Mouse (Mus musculus) Muller cell, postnatal 12 days (primary cell): ENCODE data around the gene Pibf1.
A peak's percentile ranks its signal among the peaks of the same experiment; 100 is the strongest.

Source experiments
- DNase-seq: peaks from one replicate; pipeline ENCODE4 v3.0.0-alpha.2; 2015; ENCODE audit errors: inconsistent ontology term

Gene Pibf1

DNA sequence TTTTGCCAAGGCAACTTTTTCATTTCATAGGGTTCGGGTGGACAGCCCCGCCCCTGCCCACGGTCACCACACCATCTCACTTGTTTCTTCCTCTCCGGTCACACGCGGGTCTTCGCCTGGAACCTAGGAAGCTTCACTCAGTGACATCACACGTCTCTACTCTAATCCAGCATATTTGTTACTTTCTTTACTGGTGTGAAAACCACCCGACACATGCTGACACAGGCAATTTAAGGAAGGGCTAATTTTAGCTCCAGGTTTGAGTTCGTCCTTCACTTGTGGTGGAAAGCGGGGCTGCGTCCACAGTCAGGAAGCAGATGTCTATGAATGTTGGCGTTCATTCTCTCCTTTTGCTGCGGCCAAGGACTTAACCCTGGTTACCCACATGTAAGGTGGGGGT, 166.6 kb downstream of the Pibf1 start:
- DNase-seq: no peak

DNA sequence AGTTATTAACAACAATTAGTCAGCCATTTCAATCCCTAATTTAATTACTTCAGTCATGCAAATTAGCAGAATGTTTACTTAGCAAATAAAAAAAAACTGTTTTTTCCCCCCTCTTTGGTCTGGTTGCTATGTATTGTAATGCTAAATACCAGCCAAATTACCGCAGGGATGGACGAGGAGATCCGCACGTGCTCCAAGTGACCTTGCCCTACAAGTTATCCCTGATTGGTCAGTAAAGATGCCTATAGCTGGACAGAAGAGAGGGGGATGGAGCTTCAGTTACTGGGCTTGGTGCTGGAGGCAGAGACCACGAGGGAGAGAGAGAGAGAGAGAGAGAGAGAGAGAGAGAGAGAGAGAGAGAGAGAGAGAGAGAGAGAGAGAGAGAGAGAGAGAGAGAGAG, 167.5 kb downstream of the Pibf1 start:
- DNase-seq: no peak

DNA sequence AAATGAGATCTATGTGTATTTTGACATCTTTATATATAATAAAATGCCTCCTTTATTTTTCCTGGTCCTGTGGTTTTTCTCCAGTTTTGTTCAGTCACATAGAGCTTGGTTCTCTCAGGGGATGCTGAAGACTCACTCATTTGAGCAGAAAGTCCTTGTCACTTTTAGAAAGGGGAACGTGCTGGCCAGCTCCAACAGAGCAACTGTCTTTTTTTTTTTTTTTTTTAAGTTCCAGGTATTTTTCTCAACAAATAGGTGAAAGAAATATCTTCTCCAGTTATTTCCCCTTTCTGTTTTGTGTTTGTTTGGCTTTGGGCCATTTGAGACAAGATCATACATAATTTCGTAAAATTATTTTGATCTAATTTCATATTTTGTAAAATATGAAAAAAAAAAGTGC, 174.8 kb downstream of the Pibf1 start:
- DNase-seq: no peak

DNA sequence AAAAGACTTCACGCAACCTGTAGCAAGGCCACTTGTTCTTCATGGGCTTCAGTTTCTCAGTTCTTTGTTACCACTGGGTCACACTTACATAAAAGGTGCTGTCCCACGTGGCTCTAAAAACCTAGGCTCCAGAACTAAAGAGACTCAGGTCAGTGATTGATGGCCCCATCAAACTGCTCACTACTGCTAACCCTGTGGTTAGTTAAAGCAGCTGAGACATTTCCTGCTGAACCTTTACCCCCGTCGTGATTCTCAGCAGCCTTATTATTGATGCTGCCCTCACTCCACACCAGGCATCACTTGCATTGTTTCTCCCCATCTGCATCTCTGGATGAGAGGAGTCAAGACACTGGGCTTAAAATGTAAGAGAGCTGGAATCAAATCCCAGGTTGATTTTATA, 176.6 kb downstream of the Pibf1 start:
- DNase-seq: no peak

DNA sequence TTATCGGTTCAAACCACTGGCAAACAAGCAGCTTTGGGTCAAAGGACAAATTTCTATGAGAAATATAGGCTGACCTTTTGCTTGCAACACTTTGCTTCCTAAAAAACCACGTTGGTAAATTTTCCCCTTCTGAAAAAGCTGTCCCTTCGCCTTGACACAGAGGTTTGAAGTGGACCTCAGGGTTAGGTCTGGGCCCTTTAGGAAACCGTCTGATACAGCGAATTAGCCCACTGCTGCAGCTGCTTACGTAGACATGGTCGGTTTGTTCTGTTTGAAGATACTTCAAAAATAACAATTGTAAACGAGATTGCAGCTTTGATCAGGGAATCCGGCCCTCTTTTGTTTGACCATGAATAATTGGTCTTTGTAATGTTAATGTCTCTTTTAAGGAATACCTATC, 179.1 kb downstream of the Pibf1 start:
- no peak for DNase-seq

DNA sequence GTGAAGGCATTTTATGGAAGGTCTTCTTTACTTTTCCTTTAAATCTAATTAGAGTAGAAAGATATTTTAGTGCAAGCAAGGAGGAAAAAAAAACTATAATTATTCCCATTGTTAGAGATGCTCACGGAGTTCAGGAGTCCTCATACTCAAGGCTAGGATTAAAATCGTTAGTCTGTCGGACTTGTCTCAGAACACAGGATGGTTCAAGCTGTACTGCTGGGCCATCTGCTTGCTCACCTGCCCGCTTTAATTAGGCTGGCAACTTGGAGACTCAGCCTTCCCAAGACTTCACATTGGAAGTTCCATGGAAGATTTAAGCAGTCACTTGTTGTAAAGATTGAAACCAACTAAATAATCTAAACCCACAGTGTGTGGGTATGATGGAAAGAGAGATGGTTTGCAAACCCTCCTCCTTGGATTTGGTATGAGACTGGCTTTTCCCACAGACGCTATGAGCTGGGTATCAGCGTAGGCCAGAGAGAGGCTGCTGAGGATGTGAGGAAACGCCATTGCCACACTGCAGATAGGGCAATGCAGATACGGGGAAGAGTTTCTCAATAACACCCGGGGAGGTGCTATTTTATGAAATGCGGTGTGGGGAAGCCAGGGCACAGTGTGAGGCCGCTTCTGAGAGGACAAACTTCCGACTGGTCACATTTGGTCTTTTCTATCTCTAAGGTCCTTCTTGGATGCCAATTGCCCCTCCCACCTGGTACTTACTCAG, 179.7 kb downstream of the Pibf1 start:
- DNase-seq: no peak

DNA sequence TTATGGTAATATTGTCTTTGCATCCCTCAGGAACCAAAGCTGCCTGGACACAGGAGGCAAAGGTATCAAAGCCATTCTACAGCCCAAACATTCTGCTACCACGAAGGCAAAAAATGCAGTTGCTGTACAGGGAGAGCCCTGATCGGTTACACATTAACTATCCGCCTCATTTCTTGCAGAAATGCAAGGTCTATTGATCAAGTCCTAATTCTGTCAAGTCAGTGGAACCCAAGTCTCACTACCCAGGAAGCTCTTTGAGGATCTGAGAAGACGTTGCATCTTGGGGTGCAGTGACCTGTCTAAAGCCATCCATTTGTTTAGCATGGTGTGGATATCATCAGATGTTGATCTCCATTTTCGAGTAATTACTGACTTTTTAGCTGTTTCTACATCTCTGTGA, 181.2 kb downstream of the Pibf1 start:
- no peak for DNase-seq

DNA sequence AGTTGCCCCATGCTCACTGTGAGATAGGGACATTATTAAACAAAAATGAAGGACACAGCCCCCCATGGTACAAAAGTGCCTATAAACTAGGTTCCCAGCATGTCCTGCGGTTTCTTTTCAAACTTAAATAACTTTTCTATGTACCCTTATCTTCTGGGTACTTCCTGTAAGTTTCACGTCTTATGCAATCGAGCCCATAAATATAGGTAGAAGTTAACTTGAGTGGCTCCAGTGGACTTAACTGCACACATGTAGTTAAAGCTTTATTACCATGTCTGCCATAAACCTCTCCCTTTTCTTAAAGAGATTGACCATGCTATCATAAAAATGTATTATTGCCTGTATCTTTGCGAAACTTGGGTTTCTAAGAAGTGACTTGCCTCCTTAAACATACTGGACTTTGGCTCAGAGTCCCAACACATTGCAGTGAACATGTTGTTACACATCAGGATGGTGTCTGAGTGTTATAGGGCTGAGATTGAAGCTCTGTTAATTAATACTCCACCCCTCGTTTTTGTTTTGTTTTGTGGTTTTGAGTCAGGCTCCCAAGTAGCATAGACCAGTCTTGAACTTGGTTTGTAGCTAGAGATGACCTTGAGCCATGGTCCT, 181.7 kb downstream of the Pibf1 start:
- DNase-seq: no peak

DNA sequence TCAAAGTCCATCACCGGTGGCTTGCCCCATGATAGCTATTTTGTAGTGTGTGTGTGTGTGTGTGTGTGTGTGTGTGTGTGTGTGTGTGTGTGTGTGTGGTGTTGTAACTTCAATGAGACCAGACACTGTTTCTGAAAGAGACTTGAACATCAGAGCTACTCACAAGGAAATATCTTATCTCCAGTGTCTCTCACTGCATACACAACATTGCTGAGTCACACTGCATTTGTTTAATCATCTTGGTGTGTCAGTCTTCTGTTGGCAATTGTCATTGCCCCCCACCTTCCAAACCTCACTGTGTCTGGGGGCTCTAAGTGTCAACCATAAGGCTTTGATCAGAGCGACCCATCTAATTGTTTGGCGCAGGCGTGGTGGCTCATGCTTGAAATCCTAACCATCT, 186.3 kb downstream of the Pibf1 start:
- DNase-seq: no peak

DNA sequence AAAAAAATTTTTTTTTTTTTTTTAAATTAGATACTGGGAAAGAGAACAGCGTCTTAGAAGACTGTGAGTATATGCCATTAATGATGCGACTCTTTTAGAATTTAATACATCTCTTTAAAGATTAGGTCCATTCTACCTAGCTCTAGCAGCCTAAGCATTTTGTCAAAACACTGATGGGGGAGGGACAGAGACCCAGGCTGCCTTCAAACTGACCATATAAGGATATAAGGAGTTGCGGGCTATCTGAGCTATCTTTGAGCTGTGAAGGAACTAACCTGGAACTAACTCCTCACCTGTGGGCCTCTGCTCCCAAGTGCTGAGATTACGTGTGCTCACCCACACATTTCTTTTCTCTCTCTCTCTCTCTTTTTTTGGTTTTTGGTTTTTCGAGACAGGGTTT, 193.0 kb downstream of the Pibf1 start:
- DNase-seq: no peak

DNA sequence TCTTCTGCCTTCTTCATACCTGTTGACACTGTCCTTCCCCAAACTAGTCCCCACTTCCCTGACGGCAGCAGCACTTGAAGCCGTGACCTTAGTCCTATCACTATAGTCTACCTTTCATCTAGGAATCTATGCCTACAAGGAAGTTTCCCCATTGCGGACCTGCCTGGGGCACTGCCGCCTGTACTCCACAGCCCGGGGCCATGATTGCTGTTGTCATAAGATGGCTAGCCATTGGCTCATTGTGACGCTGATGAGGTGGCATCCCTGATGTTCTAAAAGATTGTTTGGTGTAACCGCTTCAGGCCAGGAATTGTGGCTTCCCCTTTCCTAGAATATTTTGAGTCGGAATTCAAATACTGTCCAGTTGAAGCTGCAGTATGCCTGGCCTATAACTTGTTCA, 195.2 kb downstream of the Pibf1 start:
- no peak for DNase-seq

DNA sequence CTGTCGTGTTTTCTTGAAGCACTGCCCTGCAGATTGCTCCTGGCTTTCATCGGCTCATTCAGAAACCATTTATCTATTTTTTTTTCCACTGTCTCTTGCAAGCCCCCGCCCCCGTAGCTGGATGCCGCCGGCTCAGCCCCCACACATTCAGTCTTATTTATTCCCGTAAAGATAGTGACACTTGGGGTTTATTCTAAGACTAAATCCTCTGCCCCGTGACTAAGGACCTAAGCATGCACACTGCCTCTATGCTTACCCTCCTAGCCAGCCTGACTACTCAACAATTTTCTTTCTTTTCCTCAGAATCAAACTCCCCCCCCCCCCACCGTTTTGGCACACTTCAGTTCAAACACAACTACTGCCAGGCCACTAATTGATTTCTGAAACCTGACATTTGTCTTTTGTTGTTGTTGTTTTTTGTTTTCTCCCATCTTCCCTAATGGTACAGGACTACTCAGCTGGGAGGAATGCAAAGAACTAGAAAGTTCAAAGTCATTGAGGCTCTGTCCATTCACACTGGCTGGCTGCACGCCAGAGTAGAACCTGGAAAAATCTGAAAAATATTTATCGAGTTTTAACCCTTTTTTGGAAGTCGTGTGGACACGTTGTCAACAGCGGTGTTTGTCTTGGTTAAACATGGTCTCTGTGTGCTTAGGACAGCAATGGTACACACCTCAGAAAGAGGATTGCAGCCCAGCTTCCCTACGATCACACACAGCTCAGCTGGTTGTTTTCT, 196.6 kb downstream of the Pibf1 start:
- peak; percentile 96 for DNase-seq

DNA sequence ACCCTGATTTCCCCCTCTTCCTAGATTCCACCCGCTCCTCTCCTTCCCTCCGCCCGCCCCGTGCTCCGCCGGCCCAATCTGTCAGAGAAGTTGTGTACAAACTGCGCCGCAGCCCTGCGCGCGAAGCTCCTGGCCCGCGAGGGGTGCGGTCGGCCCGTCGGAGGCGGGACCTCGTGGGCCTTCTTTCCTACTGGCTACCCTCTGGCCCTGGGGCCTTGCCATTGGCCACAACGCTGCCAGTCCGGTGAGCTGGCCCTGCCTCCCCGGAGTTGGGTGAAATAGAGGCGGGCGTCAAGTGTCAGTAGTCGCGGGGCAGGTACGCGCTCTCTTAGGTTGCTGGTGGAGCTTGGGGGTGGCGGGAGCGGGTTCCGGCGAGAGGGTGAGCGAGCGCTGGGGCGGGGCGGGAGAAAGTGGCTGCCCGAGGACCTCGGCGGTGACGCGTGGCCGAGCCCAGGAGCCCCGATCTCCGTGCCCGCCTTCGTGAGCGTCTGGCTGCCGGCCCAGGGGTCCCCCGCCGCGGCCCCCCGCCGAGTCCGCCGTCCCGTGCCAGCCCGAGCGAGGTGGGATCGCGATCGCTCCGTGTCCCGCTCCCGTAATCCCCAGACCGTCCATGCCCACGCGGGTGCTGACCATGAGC, 199.3 kb downstream of the Pibf1 start, which contains the start of gene Klf5:
Klf5 (plus strand) TSS at position 307 of the 637 bp plus-strand sequence.
- DNase-seq: peak; percentile 98

DNA sequence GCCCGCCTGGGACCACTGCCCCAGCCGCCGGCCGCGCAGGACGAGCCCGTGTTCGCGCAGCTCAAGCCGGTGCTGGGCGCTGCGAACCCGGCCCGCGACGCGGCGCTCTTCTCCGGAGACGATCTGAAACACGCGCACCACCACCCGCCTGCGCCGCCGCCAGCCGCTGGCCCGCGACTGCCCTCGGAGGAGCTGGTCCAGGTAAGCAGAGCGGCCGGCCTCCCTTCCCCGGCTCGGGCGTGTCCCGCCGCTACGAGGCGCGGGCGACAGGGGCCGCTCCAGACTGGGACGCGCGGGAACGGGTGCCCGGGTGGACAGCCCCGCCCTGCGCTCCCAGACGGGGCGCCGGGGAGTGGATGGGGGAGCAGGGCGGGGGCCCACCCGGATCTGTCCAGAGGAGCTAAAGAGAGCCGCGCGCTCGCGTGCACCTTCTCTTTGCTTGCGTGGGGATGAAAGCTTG, 199.8 kb downstream of the Pibf1 start:
- DNase-seq: peak; percentile 77

DNA sequence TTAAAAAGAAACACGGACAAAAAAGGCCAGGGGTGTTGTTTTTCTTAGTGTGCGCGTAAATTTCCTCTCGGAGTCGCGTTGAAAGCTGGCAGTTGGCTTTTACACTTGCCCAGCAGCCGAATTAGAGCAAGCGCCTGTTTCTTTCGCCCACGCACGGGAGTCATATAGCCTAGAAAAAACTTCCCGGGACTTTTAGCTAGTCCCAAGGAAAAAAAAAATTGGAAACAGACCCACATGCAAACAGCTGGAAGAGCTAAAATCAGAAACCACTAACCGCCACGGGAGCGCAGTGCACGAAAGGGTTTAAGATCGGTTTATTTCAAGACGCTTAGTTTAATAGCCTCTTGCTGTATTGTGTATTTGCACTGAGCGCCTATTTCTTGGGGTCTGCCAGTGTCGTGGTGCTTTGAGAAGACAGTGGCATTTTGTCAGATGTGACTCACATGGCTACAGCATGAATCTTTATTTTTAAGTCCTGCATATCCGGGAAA, 200.5 kb downstream of the Pibf1 start:
- peak; percentile 40 for DNase-seq

DNA sequence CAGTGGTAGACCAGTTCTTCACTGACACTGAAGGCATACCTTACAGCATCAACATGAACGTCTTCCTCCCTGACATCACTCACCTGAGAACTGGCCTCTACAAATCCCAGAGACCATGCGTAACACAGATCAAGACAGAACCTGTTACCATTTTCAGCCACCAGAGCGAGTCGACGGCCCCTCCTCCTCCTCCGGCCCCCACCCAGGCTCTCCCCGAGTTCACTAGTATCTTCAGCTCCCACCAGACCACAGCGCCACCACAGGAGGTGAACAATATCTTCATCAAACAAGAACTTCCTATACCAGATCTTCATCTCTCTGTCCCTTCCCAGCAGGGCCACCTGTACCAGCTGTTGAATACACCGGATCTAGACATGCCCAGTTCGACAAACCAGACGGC, 202.2 kb downstream of the Pibf1 start:
- no peak for DNase-seq
